Mouse (Mus musculus) MEL (cell line): ENCODE measurements around the gene Dao. TPM values are rescaled to one million over a fixed set of nuclear protein-coding genes. Genes with fewer than 3 reads are reported as not detected.

Experiments
- DNase-seq: peaks from one replicate; pipeline ENCODE4 v3.0.0; 2011; ENCODE audit warnings: low read depth, low spot score
- H3K27ac ChIP-seq: 2 replicates; pipeline ENCODE4 v1.5.1; 2012; ENCODE audit warnings: low read depth, mild to moderate bottlenecking, control low read depth, low read length, moderate library complexity; ENCODE audit not compliant: control insufficient read depth
- H3K27me3 ChIP-seq, 2 experiments: fragments of 150-350 bp in 1 of 2; sonication (generic) in 1 of 2; 2 replicates each; pipeline ENCODE4 v1.6.1; 2012; ENCODE audit warnings: low read length in 2 of 2, mild to moderate bottlenecking in 2 of 2, improper control_type of control experiment in 1 of 2, moderate library complexity in 1 of 2; ENCODE audit not compliant: insufficient read depth in 2 of 2, control insufficient read depth in 1 of 2
- H3K36me3 ChIP-seq, 2 experiments: 2 replicates each; pipeline ENCODE4 v1.6.1; 2012 to 2014; ENCODE audit warnings: low read length in 2 of 2, improper control_type of control experiment in 1 of 2, inconsistent platforms in 1 of 2, mild to moderate bottlenecking in 1 of 2; ENCODE audit not compliant: insufficient read depth in 2 of 2, control insufficient read depth in 1 of 2
- H3K4me1 ChIP-seq, 2 experiments: fragments of 150-350 bp in 1 of 2; sonication (generic) in 1 of 2; 2 replicates each; pipeline ENCODE4 v1.6.1; 2012; ENCODE audit warnings: low read length in 2 of 2, improper control_type of control experiment in 1 of 2, mild to moderate bottlenecking in 1 of 2; ENCODE audit not compliant: insufficient read depth in 2 of 2, control insufficient read depth in 1 of 2
- H3K4me3 ChIP-seq, 2 experiments: fragments of 150-350 bp in 1 of 2; sonication (generic) in 1 of 2; 2 replicates each; pipeline ENCODE4 v1.5.1; 2012; ENCODE audit warnings: low read depth in 2 of 2, low read length in 2 of 2, mild to moderate bottlenecking in 2 of 2, moderate library complexity in 2 of 2, control low read depth in 1 of 2, improper control_type of control experiment in 1 of 2; ENCODE audit not compliant: control insufficient read depth in 1 of 2, insufficient read depth in 1 of 2
- H3K79me2 ChIP-seq: 2 replicates; pipeline ENCODE4 v1.6.1; 2012; ENCODE audit warnings: mild to moderate bottlenecking, low read length, moderate library complexity; ENCODE audit not compliant: control insufficient read depth, poor library complexity, insufficient read depth
- H3K9ac ChIP-seq: 2 replicates; pipeline ENCODE4 v1.6.1; 2012; ENCODE audit warnings: low read depth, mild to moderate bottlenecking, control low read depth, low read length, moderate library complexity; ENCODE audit not compliant: control insufficient read depth, poor library complexity, severe bottlenecking
- H3K9me3 ChIP-seq: fragments of 150-350 bp; sonication (generic); replicated peaks from 2 replicates; pipeline ENCODE4 v1.6.1; 2012; ENCODE audit warnings: mild to moderate bottlenecking, low read length, improper control_type of control experiment, moderate library complexity; ENCODE audit not compliant: insufficient read depth
- BHLHE40 ChIP-seq: IDR thresholded peaks from 2 replicates; pipeline ENCODE4 v1.6.1; 2012; ENCODE audit warnings: low read depth, mild to moderate bottlenecking, inconsistent platforms, low read length, improper control_type of control experiment, borderline replicate concordance
- CHD2 ChIP-seq: IDR thresholded peaks from 2 replicates; pipeline ENCODE4 v1.6.1; 2011; ENCODE audit warnings: low read length, improper control_type of control experiment
- CTCF ChIP-seq, 3 experiments: IDR thresholded peaks in 2 of 3; conservative IDR thresholded peaks in 1 of 3; 2 replicates each; pipeline ENCODE4 v1.5.1; 2011 to 2012; ENCODE audit warnings: low read length in 3 of 3, low read depth in 2 of 3, mild to moderate bottlenecking in 2 of 3, improper control_type of control experiment in 1 of 3, inconsistent platforms in 1 of 3, mixed read lengths in 1 of 3, moderate library complexity in 1 of 3; ENCODE audit not compliant: control insufficient read depth in 1 of 3, insufficient read depth in 1 of 3, poor library complexity in 1 of 3, severe bottlenecking in 1 of 3
- ETS1 ChIP-seq: IDR thresholded peaks from 2 replicates; pipeline ENCODE4 v1.6.1; 2012; ENCODE audit warnings: low read depth, mild to moderate bottlenecking, inconsistent platforms, low read length, improper control_type of control experiment, moderate library complexity
- GATA1 ChIP-seq: IDR thresholded peaks from 2 replicates; pipeline ENCODE4 v1.6.1; 2011; ENCODE audit warnings: low read depth, low read length, improper control_type of control experiment
- HCFC1 ChIP-seq: IDR thresholded peaks from 2 replicates; pipeline ENCODE4 v1.6.1; 2012; ENCODE audit warnings: low read depth, mild to moderate bottlenecking, inconsistent platforms, low read length, improper control_type of control experiment, moderate library complexity
- JUND ChIP-seq: IDR thresholded peaks from 2 replicates; pipeline ENCODE4 v1.6.1; 2011; ENCODE audit warnings: low read depth, mild to moderate bottlenecking, improper control_type of control experiment, low read length
- MAFK ChIP-seq: IDR thresholded peaks from 2 replicates; pipeline ENCODE4 v1.6.1; 2011; ENCODE audit warnings: low read depth, mild to moderate bottlenecking, low read length, improper control_type of control experiment, borderline replicate concordance
- MAX ChIP-seq: IDR thresholded peaks from 2 replicates; pipeline ENCODE4 v1.6.1; 2011; ENCODE audit warnings: low read length, improper control_type of control experiment
- MAZ ChIP-seq: IDR thresholded peaks from 2 replicates; pipeline ENCODE4 v1.6.1; 2012; ENCODE audit warnings: low read depth, mild to moderate bottlenecking, inconsistent platforms, low read length, improper control_type of control experiment
- MEF2A ChIP-seq: IDR thresholded peaks from 2 replicates; pipeline ENCODE4 v1.6.1; 2014; ENCODE audit warnings: low read depth, mild to moderate bottlenecking, inconsistent platforms, low read length, improper control_type of control experiment; ENCODE audit not compliant: poor library complexity, insufficient replicate concordance, severe bottlenecking; ENCODE audit errors: extremely low read depth
- MYB ChIP-seq: IDR thresholded peaks from 2 replicates; pipeline ENCODE4 v1.6.1; 2011; ENCODE audit warnings: mild to moderate bottlenecking, low read depth, low read length, improper control_type of control experiment
- MYC ChIP-seq: IDR thresholded peaks from 2 replicates; pipeline ENCODE4 v1.6.1; 2011; ENCODE audit warnings: low read depth, mild to moderate bottlenecking, low read length, improper control_type of control experiment, moderate library complexity
- NRF1 ChIP-seq: IDR thresholded peaks from 2 replicates; pipeline ENCODE4 v1.6.1; 2014; ENCODE audit warnings: low read depth, mild to moderate bottlenecking, inconsistent platforms, low read length, improper control_type of control experiment, moderate library complexity; ENCODE audit not compliant: poor library complexity, insufficient read depth, severe bottlenecking
- POLR2AphosphoS2 ChIP-seq: IDR thresholded peaks from 2 replicates; pipeline ENCODE4 v1.6.1; 2011; ENCODE audit warnings: low read length, improper control_type of control experiment
- POLR2AphosphoS5 ChIP-seq: IDR thresholded peaks from 2 replicates; pipeline ENCODE4 v1.6.1; 2012; ENCODE audit warnings: low read depth, borderline replicate concordance, mild to moderate bottlenecking, inconsistent platforms, low read length, moderate library complexity, mixed read lengths
- RAD21 ChIP-seq: IDR thresholded peaks from 2 replicates; pipeline ENCODE4 v1.6.1; 2011; ENCODE audit warnings: mild to moderate bottlenecking, low read depth, low read length, improper control_type of control experiment
- SIN3A ChIP-seq: IDR thresholded peaks from 2 replicates; pipeline ENCODE4 v1.6.1; 2012; ENCODE audit warnings: low read length, improper control_type of control experiment, inconsistent platforms
- SMC3 ChIP-seq: IDR thresholded peaks from 2 replicates; pipeline ENCODE4 v1.6.1; 2011; ENCODE audit warnings: low read depth, low read length, improper control_type of control experiment
- TAL1 ChIP-seq: IDR thresholded peaks from 2 replicates; pipeline ENCODE4 v1.6.1; 2012; ENCODE audit warnings: mild to moderate bottlenecking, inconsistent platforms, low read length, moderate library complexity, mixed read lengths
- USF1 ChIP-seq: IDR thresholded peaks from 2 replicates; pipeline ENCODE4 v1.6.1; 2014; ENCODE audit warnings: low read depth, mild to moderate bottlenecking, inconsistent platforms, low read length, improper control_type of control experiment, moderate library complexity
- ZC3H11A ChIP-seq: IDR thresholded peaks from 2 replicates; pipeline ENCODE4 v1.6.1; 2012; ENCODE audit warnings: low read depth, mild to moderate bottlenecking, inconsistent platforms, low read length, improper control_type of control experiment
- ZMIZ1 ChIP-seq: IDR thresholded peaks from 2 replicates; pipeline ENCODE4 v1.6.1; 2012; ENCODE audit warnings: low read depth, mild to moderate bottlenecking, inconsistent platforms, low read length, improper control_type of control experiment, moderate library complexity
- ZNF384 ChIP-seq: IDR thresholded peaks from 2 replicates; pipeline ENCODE4 v1.6.1; 2012; ENCODE audit warnings: low read depth, mild to moderate bottlenecking, inconsistent platforms, low read length, improper control_type of control experiment
- polyA plus RNA-seq, 2 experiments: library from polyadenylated mRNA; stranded (reverse) in 1 of 2; unstranded in 1 of 2; fragments of >175 nt in 1 of 2; fragments of >200 nt in 1 of 2; gene quantifications; 2 replicates each; pipeline versions ENCODE4 v1.2.1 to v1.2.4; 2012; ENCODE audit warnings: low replicate concordance in 2 of 2, low read depth in 1 of 2; ENCODE audit not compliant: insufficient read length in 2 of 2, insufficient read depth in 1 of 2, missing spikeins in 1 of 2
- total RNA-seq: library from RNA; depleted of rRNA; stranded (reverse); fragments of 300-350 nt; gene quantifications from 2 replicates; pipeline ENCODE4 v1.2.3, GENCODE M21; 2012

Gene Dao
- total and polyA plus RNA-seq, 3 experiments: 0.04 TPM; not detected in 2

- peak; percentile 84 for DNase-seq
- TF ChIP-seq RAD21: peak; percentile 81
- no peak for TF ChIP-seq CHD2
- peak; percentile 79 for TF ChIP-seq ZC3H11A
- TF ChIP-seq MAX: peak; percentile 39; the same call in 1 of the 2 replicates
- peak; percentile 79 for TF ChIP-seq MYC
- peak; percentile 94 to 98 (median 94) for TF ChIP-seq CTCF (IDR thresholded peaks at IDR 0.05 in 2 of 3, conservative IDR thresholded peaks at IDR 0.05 in 1 of 3; ENCODE audit: control insufficient read depth in 1 of 3, insufficient read depth in 1 of 3, low read depth in 2 of 3, low read length in 3 of 3, poor library complexity in 1 of 3, severe bottlenecking in 1 of 3)
- no peak for TF ChIP-seq MYB
- TF ChIP-seq SMC3: peak; percentile 89
- TF ChIP-seq, all 39 proteins: peak for 6
- Histone ChIP-seq H3K36me3 (peaks cover 0 to 10% of the 10 kb centered on the region in 2 experiments; a peak in 2 of 4 replicates), H3K79me2 (no peaks in the 10 kb centered on the region), H3K27me3 (no peaks in the 10 kb centered on the region), H3K27ac (no peak overlapping the region), H3K4me3 (no peak overlapping the region), H3K9me3 (no peaks in the 10 kb centered on the region), H3K4me1 (peaks cover 3 to 17% of the 10 kb centered on the region in 2 experiments; a peak in 3 of 4 replicates), H3K9ac (no peak overlapping the region)
These were observed 47.0 kb upstream of the Dao start for GRCm38 (mm10) chr5:113956510-113956909.

GRCm38 (mm10) chr5:113959039-113959438, 44.5 kb upstream of the Dao start:
- Histone ChIP-seq H3K9ac (no peak overlapping the region), H3K27me3 (no peaks in the 10 kb centered on the region), H3K9me3 (no peaks in the 10 kb centered on the region), H3K4me1 (no peaks in the 10 kb centered on the region), H3K79me2 (no peaks in the 10 kb centered on the region), H3K4me3 (no peak overlapping the region), H3K36me3 (no peaks in the 10 kb centered on the region), H3K27ac (no peak overlapping the region)
- TF ChIP-seq USF1 (no peak), HCFC1 (no peak), CTCF (IDR thresholded peaks at IDR 0.05 in 2 of 3, conservative IDR thresholded peaks at IDR 0.05 in 1 of 3; ENCODE audit: control insufficient read depth in 1 of 3, insufficient read depth in 1 of 3, low read depth in 2 of 3, low read length in 3 of 3, poor library complexity in 1 of 3, severe bottlenecking in 1 of 3) (no peak), TAL1 (no peak), ETS1 (no peak), MYC (no peak), CHD2 (no peak), MAZ (no peak), GATA1 (no peak), ZNF384 (no peak), NRF1 (no peak), BHLHE40 (no peak), JUND (no peak), MEF2A (no peak), POLR2AphosphoS2 (no peak), ZMIZ1 (no peak), SIN3A (no peak), POLR2AphosphoS5 (no peak), MAFK (no peak)
- TF ChIP-seq, all 39 proteins: peak for 0
- no peak for DNase-seq
